Mouse (Mus musculus) cerebellum, adult 2 months (tissue): ENCODE measurements around the gene Timp2. TPM values are rescaled to one million over a fixed set of nuclear protein-coding genes. Genes with fewer than 3 reads are reported as not detected.

Experiments
- DNase-seq, 2 experiments: peaks; one replicate each; pipeline ENCODE4 v3.0.0; 2021
- H3K27ac ChIP-seq: fragments of 200-500 bp; 2 replicates; pipeline ENCODE4 v1.5.1; 2012; ENCODE audit warnings: low read length, control low read depth, inconsistent platforms; ENCODE audit not compliant: insufficient read depth
- H3K27me3 ChIP-seq: fragments of 200-500 bp; 2 replicates; pipeline ENCODE4 v1.6.1; 2012; ENCODE audit warnings: inconsistent platforms, mild to moderate bottlenecking, low read length, moderate library complexity; ENCODE audit not compliant: control insufficient read depth, insufficient read depth
- H3K4me1 ChIP-seq: fragments of 200-500 bp; 2 replicates; pipeline ENCODE4 v1.6.1; 2011; ENCODE audit warnings: low read length; ENCODE audit not compliant: control insufficient read depth, insufficient read depth
- H3K4me3 ChIP-seq: fragments of 200-500 bp; replicated peaks from 2 replicates; pipeline ENCODE3; 2011; ENCODE audit warnings: mild to moderate bottlenecking, low read depth, low read length, control low read depth; ENCODE audit not compliant: insufficient read depth
- CTCF ChIP-seq: fragments of 200-500 bp; IDR thresholded peaks from 2 replicates; pipeline ENCODE4 v1.5.1; 2011; ENCODE audit warnings: low read depth, mild to moderate bottlenecking, control low read depth, low read length, moderate library complexity, borderline replicate concordance; ENCODE audit not compliant: insufficient read depth
- POLR2A ChIP-seq: fragments of 200-500 bp; IDR thresholded peaks from 2 replicates; pipeline ENCODE4 v1.6.1; 2011; ENCODE audit warnings: low read length, control low read depth, borderline replicate concordance; ENCODE audit not compliant: insufficient read depth
- WGBS: fragments of 180-500 bp; shearing (Covaris S2); methylation state at CpG from one replicate; pipeline ENCODE4 v1.1.7; 2018; 5-methylcytosine and 5-hydroxymethylcytosine counted together
- polyA plus RNA-seq: library from polyadenylated mRNA; depleted of rRNA; stranded (reverse); fragments of >200 nt; gene quantifications from 2 replicates; pipeline ENCODE4 v1.2.3, GENCODE M21; 2012

Gene Timp2
- polyA plus RNA-seq, 1 experiment = 137 TPM

GRCm38 (mm10) chr11:118287573-118287972 lies 68.0 kb downstream of the Timp2 start:
- H3K4me1 ChIP-seq = peaks cover 4% of the 10 kb centered on the region; the same call in 1 of the 2 replicates
- H3K27me3 ChIP-seq = no peaks in the 10 kb centered on the region
- H3K27ac ChIP-seq = no peak overlapping the region
- TF ChIP-seq CTCF = no peak
- no peak for TF ChIP-seq POLR2A
- H3K4me3 ChIP-seq = no peak overlapping the region
- no peak for DNase-seq
- 76% methylated on average over 9 of the region's 9 CpGs for WGBS

GRCm38 (mm10) chr11:118286434-118286833 lies 69.1 kb downstream of the Timp2 start:
- 91% methylated on average over 9 of the region's 9 CpGs for WGBS

GRCm38 (mm10) chr11:118285791-118286190 lies 69.7 kb downstream of the Timp2 start:
- no peak overlapping the region for H3K4me3 ChIP-seq
- no peak overlapping the region for H3K27ac ChIP-seq
- no peak for DNase-seq
- WGBS = 79% methylated on average over 13 of the region's 13 CpGs
- no peaks in the 10 kb centered on the region for H3K27me3 ChIP-seq
- TF ChIP-seq CTCF = no peak
- peaks cover 4% of the 10 kb centered on the region; the same call in 1 of the 2 replicates for H3K4me1 ChIP-seq

More at GRCm38 (mm10) chr11:118286434-118286833, 69.1 kb downstream of the Timp2 start:
- no peak overlapping the region for H3K27ac ChIP-seq
- TF ChIP-seq POLR2A (no peak), CTCF (no peak)
- H3K27me3 ChIP-seq = no peaks in the 10 kb centered on the region
- DNase-seq = no peak
- H3K4me3 ChIP-seq = no peak overlapping the region
- H3K4me1 ChIP-seq = peaks cover 4% of the 10 kb centered on the region; the same call in 1 of the 2 replicates

- 94% methylated on average over 3 of the region's 3 CpGs for WGBS
- H3K27me3 ChIP-seq = no peaks in the 10 kb centered on the region
- no peaks in the 10 kb centered on the region for H3K4me1 ChIP-seq
- H3K4me3 ChIP-seq = no peak overlapping the region
- no peak overlapping the region for H3K27ac ChIP-seq
- DNase-seq = no peak
- no peak for TF ChIP-seq POLR2A
- TF ChIP-seq CTCF = no peak
Observed at GRCm38 (mm10) chr11:118280218-118280617, 75.3 kb downstream of the Timp2 start.

GRCm38 (mm10) chr11:118276328-118276727 lies 79.2 kb downstream of the Timp2 start:
- WGBS = 83% methylated on average over 7 of the region's 7 CpGs
- H3K27me3 ChIP-seq = no peaks in the 10 kb centered on the region
- no peak for TF ChIP-seq POLR2A
- TF ChIP-seq CTCF = no peak
- H3K4me3 ChIP-seq = no peak overlapping the region
- DNase-seq = no peak
- H3K4me1 ChIP-seq = no peaks in the 10 kb centered on the region
- H3K27ac ChIP-seq = no peak overlapping the region

GRCm38 (mm10) chr11:118275092-118275491 lies 80.4 kb downstream of the Timp2 start:
- 90% methylated on average over 9 of the region's 9 CpGs for WGBS
- H3K4me3 ChIP-seq = no peak overlapping the region
- no peak overlapping the region for H3K27ac ChIP-seq
- no peak for DNase-seq
- H3K4me1 ChIP-seq = no peaks in the 10 kb centered on the region
- H3K27me3 ChIP-seq = no peaks in the 10 kb centered on the region
- TF ChIP-seq CTCF (no peak), POLR2A (no peak)

- Histone ChIP-seq H3K27ac (no peak overlapping the region), H3K4me1 (peaks cover 6% of the 10 kb centered on the region; the same call in 1 of the 2 replicates), H3K27me3 (no peaks in the 10 kb centered on the region), H3K4me3 (no peak overlapping the region)
- WGBS = 97% methylated on average over 3 of the region's 3 CpGs
- TF ChIP-seq POLR2A (no peak), CTCF (no peak)
- peak in 1 of 2 experiments; percentile 47 for DNase-seq
Observed at GRCm38 (mm10) chr11:118269827-118270226, 85.7 kb downstream of the Timp2 start.

- no peak overlapping the region for H3K27ac ChIP-seq
- peaks cover 6% of the 10 kb centered on the region; the same call in 1 of the 2 replicates for H3K4me1 ChIP-seq
- DNase-seq = no peak
- no peak overlapping the region for H3K4me3 ChIP-seq
- 86% methylated on average over 7 of the region's 7 CpGs for WGBS
- no peak for TF ChIP-seq POLR2A
- TF ChIP-seq CTCF = 0 out of 2 replicates have a peak, but pooled peaks have one; percentile 15
- no peaks in the 10 kb centered on the region for H3K27me3 ChIP-seq
Observed at GRCm38 (mm10) chr11:118266666-118267046, 88.9 kb downstream of the Timp2 start.
